Mouse (Mus musculus) testis, adult 2 months (tissue): Measurements from ENCODE around the gene Tjap1.

Source experiments
- CTCF ChIP-seq: fragments of 200-500 bp; IDR thresholded peaks from 2 replicates; pipeline ENCODE4 v1.5.1; 2012; ENCODE audit warnings: low read depth, mild to moderate bottlenecking, inconsistent platforms, low read length, moderate library complexity; ENCODE audit not compliant: control insufficient read depth, insufficient read depth, insufficient replicate concordance
- POLR2A ChIP-seq: fragments of 200-500 bp; IDR thresholded peaks from 2 replicates; pipeline ENCODE4 v1.6.1; 2012; ENCODE audit warnings: low read depth, mild to moderate bottlenecking, inconsistent platforms, low read length, moderate library complexity; ENCODE audit not compliant: control insufficient read depth

DNA sequence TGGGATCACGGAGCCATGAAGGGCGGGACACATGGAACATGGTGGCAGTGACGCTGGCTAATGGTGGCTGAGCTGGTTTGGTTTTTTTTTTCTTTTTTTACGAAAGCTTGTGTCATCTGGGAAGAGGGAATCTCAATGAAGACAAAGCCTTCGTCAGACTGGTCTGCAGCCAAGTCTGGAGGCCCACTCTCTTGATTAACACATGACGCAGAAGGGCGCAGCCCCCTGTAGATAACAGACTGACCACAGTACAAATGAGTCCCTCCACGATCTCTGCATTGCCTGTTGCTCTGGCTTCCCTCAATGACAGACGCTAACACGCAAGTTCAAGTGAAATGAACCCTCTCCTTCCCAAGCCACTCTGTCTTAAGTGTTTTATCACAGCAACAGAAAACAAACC, 7.3 kb downstream of the Tjap1 start:
- TF ChIP-seq POLR2A = no peak
- TF ChIP-seq CTCF = no peak
